Mouse (Mus musculus) ZHBTc4 (cell line): ENCODE data around the gene Tiparp.

Source experiments
- DNase-seq: peaks from one replicate; pipeline ENCODE4 v3.0.0-alpha.2; 2011; ENCODE audit warnings: low read depth, low spot score

Gene Tiparp

DNA sequence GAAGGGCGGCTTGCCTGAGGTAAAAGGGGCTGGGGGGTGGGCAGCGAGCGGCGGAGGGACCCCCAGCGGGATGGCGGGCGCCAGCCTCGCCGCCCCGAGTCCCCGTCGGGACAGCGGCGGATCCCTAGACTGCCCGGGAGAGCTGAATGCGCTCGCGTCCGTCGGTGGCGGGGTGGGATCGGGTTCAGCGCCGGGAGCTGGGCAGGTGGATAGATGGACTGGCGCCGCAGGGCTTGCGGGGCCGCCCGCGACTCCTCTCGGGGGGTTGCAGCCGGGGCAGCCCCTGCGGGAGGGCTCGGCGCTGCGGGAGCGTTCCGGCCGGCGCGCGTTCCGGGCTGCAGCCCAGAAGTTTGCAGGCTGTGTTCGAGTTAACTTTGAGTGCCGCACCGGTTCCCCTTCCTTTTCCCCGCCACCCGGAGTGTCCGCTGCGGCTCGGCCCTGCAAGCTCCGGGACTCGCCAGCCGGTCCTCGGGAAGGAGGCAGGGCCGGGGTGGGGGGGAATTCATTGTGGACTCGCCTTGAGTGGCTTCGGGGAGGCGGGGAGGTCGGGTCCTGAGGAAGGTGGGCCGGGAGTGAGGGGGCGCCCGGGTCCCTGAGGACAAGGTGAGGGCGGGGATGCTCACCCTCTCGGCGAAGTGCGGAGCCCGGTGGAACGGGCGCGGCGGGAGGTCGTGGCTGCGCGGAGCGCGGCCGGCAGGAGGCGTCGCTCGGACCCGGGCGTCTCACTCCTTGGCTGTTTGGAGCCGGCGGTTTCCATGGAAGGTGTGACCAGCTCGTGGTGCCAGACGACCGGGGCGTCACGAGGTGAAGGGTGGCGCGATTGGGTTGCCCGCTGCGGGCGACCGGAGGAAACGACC lies 632 bp downstream of the Tiparp start:
- peak; percentile 92 for DNase-seq

DNA sequence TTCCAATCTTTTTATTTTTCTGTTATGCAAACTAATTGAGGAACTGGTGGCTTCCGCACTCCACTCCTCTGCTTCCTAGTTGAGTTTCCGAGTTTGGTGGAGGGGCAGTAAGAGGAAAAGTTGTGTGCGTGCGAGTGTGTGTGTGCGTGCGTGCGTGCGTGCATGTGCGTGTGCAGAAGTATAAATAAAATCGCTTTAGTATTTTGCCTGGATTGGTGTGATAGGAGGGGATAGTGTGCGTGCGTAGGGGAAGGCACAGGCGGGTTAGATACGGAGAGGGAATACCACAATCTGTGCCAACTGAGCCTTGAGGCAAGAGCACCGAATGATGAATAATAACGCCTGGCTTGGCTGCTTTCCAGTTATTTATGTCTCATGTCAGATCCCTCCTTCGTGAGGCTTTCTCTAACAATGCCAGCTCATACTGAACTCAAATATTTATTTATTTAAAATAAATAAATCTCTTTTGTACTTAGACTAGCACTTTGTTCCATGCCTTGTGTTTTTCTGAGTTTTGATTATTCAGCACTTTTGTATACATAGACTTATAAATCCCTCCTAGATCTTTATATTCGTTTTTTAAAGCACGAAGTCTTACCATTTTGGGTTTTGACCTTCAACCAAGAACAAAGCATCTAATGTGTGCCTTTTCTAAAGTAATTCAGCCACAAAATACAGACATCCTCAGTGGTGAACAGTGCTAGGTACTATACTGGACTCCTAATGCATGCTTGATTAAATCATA lies 1.4 kb downstream of the Tiparp start:
- DNase-seq: no peak

- no peak for DNase-seq
Observed at GRCm38 (mm10) chr3:65533014-65533413, 4.8 kb downstream of the Tiparp start.

DNA sequence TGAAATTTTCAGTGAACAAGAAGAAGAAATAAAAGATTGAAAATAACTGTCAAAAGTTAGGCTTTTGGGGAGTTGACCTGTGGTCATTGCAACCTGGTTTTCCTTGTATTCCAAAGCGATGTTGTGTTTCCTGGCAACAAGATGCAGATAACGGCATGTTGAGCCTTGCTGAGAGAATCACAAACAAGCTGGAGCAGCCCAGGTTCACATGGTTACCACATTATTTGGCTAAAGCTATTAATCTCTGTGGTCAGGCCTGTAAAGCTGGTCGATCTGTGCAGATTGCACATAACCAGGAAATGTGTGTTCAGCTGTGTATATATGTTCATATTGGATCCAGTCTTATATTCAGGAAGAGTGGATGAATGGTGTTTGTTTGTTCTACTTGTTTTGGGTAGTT lies 5.4 kb downstream of the Tiparp start:
- DNase-seq: no peak

- no peak for DNase-seq
Observed at GRCm38 (mm10) chr3:65534488-65534887, 6.3 kb downstream of the Tiparp start.

DNA sequence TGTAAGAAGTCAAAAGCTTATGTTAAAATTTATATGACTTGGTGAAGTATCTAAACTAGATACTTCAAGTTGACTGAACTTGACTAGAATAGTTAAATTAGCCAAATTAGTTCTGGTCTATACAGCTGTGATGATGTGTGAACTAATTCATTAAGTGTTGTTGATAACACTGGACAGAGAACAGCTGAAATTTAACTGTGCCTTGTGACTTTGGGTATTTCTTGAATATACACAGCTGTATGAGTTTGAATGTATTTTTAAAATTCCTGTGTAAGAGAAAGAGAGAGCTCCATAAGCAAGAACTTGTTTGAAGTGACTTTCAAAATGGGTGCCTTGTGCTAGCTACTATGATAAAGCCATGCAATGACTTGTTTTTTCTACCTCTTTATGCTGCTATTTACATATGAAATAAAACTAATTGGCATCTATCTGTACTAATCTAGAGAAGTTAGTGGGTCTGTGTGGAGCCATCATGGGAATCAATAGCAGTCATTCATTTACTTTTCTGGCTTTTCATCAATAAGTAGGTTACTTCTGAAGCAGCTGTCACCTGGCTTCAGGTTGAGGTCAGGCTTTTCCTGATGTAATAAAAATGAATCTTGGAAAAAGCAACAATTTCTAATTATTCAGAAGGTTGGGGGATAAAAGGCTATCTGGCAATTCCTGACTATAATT lies 7.0 kb downstream of the Tiparp start:
- DNase-seq: peak; percentile 33

- DNase-seq: no peak
Observed at GRCm38 (mm10) chr3:65537288-65537687, 9.1 kb downstream of the Tiparp start.

- no peak for DNase-seq
Observed at GRCm38 (mm10) chr3:65540906-65541551, 12.8 kb downstream of the Tiparp start.

DNA sequence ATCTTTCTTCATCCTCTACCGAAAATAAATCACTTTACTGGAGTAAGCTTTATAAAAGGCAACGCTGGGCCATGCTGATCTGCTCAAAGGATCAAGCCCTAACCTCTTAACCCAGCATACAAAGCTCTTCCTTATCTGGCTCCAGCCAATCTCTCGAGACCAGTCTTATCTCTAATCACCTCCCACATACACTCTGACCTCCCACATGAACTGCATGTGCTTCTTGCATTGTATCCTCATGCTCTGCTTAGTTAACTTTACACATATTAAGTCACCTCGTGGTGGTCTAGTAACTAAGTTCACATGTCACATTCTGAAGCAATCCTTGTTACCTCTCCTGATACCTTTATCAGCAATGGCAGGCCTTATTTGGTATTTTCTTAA lies 13.3 kb downstream of the Tiparp start:
- no peak for DNase-seq

- DNase-seq: no peak
Observed at GRCm38 (mm10) chr3:65549785-65550184, 21.6 kb downstream of the Tiparp start.

DNA sequence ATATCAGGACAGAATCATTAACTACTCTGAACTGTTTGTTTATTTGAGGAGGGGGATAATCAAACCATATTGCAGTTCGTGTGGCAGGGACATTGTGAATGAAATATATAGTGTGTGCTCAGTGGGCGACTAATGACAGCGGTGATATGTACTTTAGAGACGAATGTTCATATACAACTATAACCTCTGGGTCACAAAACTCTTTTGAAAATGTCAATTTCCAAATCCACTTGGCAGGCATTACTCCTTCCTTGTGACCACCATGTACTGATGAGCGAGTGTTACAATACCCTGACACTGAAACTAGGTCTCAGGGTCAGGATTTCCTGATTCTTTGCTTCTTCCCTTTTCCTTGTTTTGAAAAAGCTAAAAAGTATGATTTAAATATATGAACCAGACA lies 22.9 kb downstream of the Tiparp start:
- DNase-seq: no peak

DNA sequence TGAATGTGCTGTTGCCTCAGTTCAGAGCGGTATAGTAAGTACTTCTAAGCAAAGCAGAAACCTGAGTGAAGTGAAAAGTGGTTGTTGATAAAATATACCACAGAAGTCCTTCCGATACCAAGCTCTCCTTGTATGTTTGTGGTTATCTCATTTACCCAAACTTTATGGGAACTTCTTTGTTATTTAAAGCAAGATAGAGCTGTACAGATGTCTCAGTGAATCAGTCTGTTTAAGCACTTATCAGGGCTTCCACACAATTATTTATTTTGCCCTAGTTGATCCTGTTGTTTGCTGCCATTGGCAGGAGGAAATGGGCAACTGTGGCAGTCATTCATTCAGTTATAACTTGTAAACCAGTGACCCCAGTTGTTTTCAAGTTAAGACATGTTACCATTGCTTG lies 26.4 kb downstream of the Tiparp start:
- DNase-seq: no peak

- DNase-seq: no peak
Observed at GRCm38 (mm10) chr3:65558679-65559078, 30.5 kb downstream of the Tiparp start.

DNA sequence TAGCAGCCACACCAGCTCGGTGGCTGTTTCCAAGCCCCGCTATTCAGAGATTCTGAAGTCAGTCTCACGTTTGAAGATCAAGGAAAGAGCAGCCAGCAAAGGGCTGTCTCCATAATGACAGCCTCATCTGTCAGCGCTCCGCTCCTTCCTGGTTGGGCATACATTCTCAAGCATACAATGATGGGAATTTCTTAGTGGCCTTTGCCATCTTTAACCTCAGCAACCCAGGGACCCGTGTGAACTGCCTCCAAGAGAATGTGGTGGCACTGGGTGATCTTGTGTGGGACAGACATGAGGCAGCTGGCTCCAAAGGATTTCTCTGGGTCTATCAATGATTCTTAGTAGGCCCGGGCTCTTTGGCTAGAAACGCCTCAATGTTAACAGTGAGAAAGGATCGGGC lies 34.0 kb downstream of the Tiparp start:
- no peak for DNase-seq

DNA sequence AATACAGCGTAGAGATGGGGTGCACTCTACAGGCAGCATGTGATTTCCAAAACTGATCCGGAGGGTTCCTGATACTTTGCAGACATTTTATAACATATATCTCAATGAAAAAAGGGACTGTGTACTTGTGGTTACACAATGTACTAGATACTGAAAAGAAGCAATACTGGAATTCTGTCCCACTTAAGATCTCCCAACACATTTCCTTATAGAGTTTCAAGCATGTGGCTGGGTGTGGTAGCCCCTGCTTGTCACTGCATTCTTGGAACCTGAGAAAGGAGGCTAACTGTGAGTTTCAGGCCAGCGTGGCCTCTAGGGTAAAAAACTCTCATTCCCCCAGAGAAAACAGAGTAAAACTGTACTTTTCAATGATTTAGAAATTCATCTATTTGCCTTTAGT lies 34.5 kb downstream of the Tiparp start:
- DNase-seq: no peak

DNA sequence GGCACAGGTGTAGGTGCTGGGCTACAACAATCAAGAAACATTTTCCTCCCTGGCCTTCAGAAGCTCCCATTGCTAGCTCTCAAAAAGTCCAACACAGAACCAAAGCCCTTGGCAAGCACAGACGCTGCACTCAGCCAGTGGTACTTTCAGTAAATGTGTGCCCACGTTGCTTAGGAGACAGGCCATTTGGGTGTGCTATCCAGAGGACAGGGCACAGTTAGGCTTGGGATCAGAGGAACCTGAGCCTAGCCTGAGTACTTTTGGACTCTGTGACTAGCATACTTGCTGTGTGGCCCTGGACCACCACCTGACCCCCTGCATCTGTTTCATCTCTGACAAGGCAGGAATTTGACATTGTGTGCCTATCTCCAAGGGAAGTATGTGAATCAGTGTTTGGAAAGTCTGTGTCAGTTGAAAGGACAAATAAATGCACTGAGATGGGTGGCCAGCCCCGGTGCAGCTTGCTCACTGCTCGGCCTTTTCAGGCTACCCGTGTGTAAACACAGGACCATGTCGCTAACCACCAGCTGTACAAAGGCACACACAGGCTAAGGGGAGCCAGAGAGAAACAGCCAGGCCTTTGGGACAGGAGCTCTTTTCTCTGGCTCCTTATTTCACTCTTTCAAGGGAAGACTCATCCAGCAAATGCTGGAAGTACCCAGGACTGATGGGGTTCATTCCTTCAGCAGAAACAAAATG lies 35.9 kb downstream of the Tiparp start:
- no peak for DNase-seq

- DNase-seq: no peak
Observed at GRCm38 (mm10) chr3:65565632-65566300, 37.6 kb downstream of the Tiparp start.

DNA sequence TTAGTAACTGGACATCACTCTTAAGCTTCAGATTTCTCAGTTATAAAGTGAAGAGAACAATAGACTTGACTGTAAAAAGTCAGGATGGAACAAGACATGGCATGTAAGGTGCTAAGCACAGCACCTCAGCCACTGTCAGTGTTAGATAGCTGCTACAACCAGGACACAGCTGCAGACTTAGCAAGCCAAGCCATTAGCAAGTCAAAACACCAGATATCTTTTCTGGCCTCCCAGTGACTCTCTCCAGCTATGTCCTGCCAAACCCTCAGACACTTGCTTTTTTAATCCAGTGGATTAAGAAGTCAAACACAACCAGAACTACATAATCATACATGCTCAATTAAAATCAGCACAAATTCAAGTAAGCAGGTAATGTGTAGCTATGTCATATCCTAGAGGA lies 41.7 kb downstream of the Tiparp start:
- DNase-seq: no peak

- DNase-seq: no peak
Observed at GRCm38 (mm10) chr3:65573516-65573915, 45.3 kb downstream of the Tiparp start.

DNA sequence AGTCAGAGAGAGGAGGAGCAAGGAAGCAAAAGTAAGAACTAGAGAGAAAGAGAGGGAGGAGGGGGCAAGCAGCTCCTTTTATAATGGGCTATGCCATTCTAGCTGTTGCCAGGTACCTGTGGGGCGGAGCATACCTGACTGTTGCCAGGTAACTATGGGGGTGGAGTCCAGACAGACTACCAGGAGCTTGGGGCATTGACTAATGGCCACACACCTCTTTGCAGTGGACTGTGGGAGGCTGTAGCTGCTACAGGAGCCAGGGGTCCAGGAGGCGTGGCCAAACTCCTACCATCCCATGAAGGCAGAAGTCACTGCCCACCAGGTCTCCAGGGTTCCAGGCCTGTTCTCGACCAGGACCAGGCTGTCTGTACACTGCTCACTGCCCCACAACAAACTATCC lies 49.4 kb downstream of the Tiparp start:
- DNase-seq: no peak
